Mouse (Mus musculus) erythroblast, adult 5-6 weeks (primary cell): ENCODE measurements around the gene Arhgap23. TPM values are rescaled to one million over a fixed set of nuclear protein-coding genes. Genes with fewer than 3 reads are reported as not detected.

Source experiments
- ATAC-seq: replicated peaks from 2 replicates; pipeline ENCODE4 v1.8.0; 2016; ENCODE audit warnings: moderate number of reproducible peaks, mild to moderate bottlenecking, moderate TSS enrichment, inconsistent platforms; ENCODE audit not compliant: poor library complexity, low FRiP score, severe bottlenecking
- total RNA-seq, 2 experiments: library from RNA; stranded (forward) in 1 of 2; stranded (reverse) in 1 of 2; fragments of 150-400 nt in 1 of 2; fragments of 200-764, 138-1000 nt in 1 of 2; gene quantifications; 2 replicates each; pipeline versions ENCODE4 v1.2.3 to v1.2.4; 2015 to 2017; ENCODE audit warnings: low replicate concordance in 2 of 2

Gene Arhgap23
- total RNA-seq, 2 experiments from 2014 or later: 21.9 to 25.6 TPM

- ATAC-seq: peak; percentile 41
These were observed 16.7 kb downstream of the Arhgap23 start for GRCm38 (mm10) chr11:97432015-97432414.

GRCm38 (mm10) chr11:97432983-97433539 lies 17.7 kb downstream of the Arhgap23 start:
- no peak for ATAC-seq

GRCm38 (mm10) chr11:97434121-97434520 lies 18.8 kb downstream of the Arhgap23 start:
- no peak for ATAC-seq

- ATAC-seq: peak; percentile 87
These were observed 19.5 kb downstream of the Arhgap23 start for GRCm38 (mm10) chr11:97434704-97435454.

GRCm38 (mm10) chr11:97435808-97436491 lies 20.6 kb downstream of the Arhgap23 start:
- no peak for ATAC-seq

GRCm38 (mm10) chr11:97437745-97438144 lies 22.4 kb downstream of the Arhgap23 start:
- ATAC-seq: no peak

GRCm38 (mm10) chr11:97438868-97439267 lies 23.5 kb downstream of the Arhgap23 start:
- ATAC-seq: no peak

- ATAC-seq: peak; percentile 59
These were observed 24.6 kb downstream of the Arhgap23 start for GRCm38 (mm10) chr11:97439935-97440334.

GRCm38 (mm10) chr11:97440441-97440881 lies 25.1 kb downstream of the Arhgap23 start:
- ATAC-seq: 0 out of 2 replicates have a peak, but pooled peaks have one; percentile 5

- 0 out of 2 replicates have a peak, but pooled peaks have one; percentile 21 for ATAC-seq
These were observed 25.8 kb downstream of the Arhgap23 start for GRCm38 (mm10) chr11:97441036-97441657.

- no peak for ATAC-seq
These were observed 26.4 kb downstream of the Arhgap23 start for GRCm38 (mm10) chr11:97441658-97442125.

- ATAC-seq: 0 out of 2 replicates have a peak, but pooled peaks have one; percentile 10
These were observed 27.8 kb downstream of the Arhgap23 start for GRCm38 (mm10) chr11:97442891-97443675.

- no peak for ATAC-seq
These were observed 30.3 kb downstream of the Arhgap23 start for GRCm38 (mm10) chr11:97445596-97445995.

- ATAC-seq: peak; percentile 65
These were observed 30.7 kb downstream of the Arhgap23 start for GRCm38 (mm10) chr11:97445999-97446511.

GRCm38 (mm10) chr11:97447979-97448378 lies 32.6 kb downstream of the Arhgap23 start:
- ATAC-seq: no peak

- ATAC-seq: no peak
These were observed 33.5 kb downstream of the Arhgap23 start for GRCm38 (mm10) chr11:97448611-97449394.

- peak; percentile 63 for ATAC-seq
These were observed 34.4 kb downstream of the Arhgap23 start for GRCm38 (mm10) chr11:97449601-97450293.
